Mouse (Mus musculus) B cell, adult 67 days (primary cell): ENCODE measurements around the gene Dgcr8. TPM values are rescaled to one million over a fixed set of nuclear protein-coding genes. Genes with fewer than 3 reads are reported as not detected.

Experiments used
- total RNA-seq, 2 experiments: library from RNA; stranded (reverse); gene quantifications; 4 replicates each; pipeline ENCODE4 v1.2.4; 2023

The Dgcr8 gene
- 10 to 100 TPM; 47.0 to 55.8 TPM for total RNA-seq

GRCm38 (mm10) chr16:18289067-18289588 lies at the start of gene Dgcr8:
Gene Dgcr8 (minus strand): TSS chr16:18289246.

GRCm38 (mm10) chr16:18258221-18258620 lies 30.8 kb downstream of the Dgcr8 start, which contains the start of gene Gm49776:
Gene Gm49776 (minus strand): TSS chr16:18258321.

GRCm38 (mm10) chr16:18248433-18249363 lies 40.3 kb downstream of the Dgcr8 start, which contains the start of the genes Trmt2a and Ranbp1:
Gene Trmt2a (plus strand): TSS chr16:18248679.
Gene Ranbp1 (minus strand): TSS chr16:18248732.

GRCm38 (mm10) chr16:18234671-18235388 lies 54.2 kb downstream of the Dgcr8 start, which contains the start of gene Zdhhc8:
Gene Zdhhc8 (minus strand): TSS chr16:18235136.

GRCm38 (mm10) chr16:18217579-18217978 lies 71.5 kb downstream of the Dgcr8 start, which contains the start of gene Ccdc188:
Gene Ccdc188 (plus strand): TSS chr16:18217879.

Other genes starting within 250 kb of the Dgcr8 start
- 10 to 100 TPM; 16.0 to 19.9 TPM for gene Dgcr6, start 236.4 kb downstream of the Dgcr8 start, total RNA-seq
- gene Prodh, start 199.0 kb downstream of the Dgcr8 start, total RNA-seq, result 10 to 100 TPM in 1 of 2 experiments, 1 to 10 TPM in 1; 8.1 to 13.0 TPM
- gene Rtn4r, start 161.6 kb downstream of the Dgcr8 start, total RNA-seq, result not detected
- gene Ccdc188, start 71.4 kb downstream of the Dgcr8 start, total RNA-seq, result not detected
- 10 to 100 TPM; 21.9 to 29.2 TPM for gene Zdhhc8, start 54.1 kb downstream of the Dgcr8 start, total RNA-seq
- gene Trmt2a, start 40.6 kb downstream of the Dgcr8 start, total RNA-seq, result 100 to 1,000 TPM; 180 to 183 TPM
- 10 to 100 TPM; 98.5 TPM for gene Ranbp1, start 40.5 kb downstream of the Dgcr8 start, total RNA-seq
- gene Gm49776, start 30.9 kb downstream of the Dgcr8 start, total RNA-seq, result not detected
- gene Tango2, start 58.9 kb upstream of the Dgcr8 start, total RNA-seq, result 10 to 100 TPM; 36.4 to 44.9 TPM
- 1 to 10 TPM; 5.3 to 7.1 TPM for gene Arvcf, start 58.9 kb upstream of the Dgcr8 start, total RNA-seq
- gene Txnrd2, start 137.1 kb upstream of the Dgcr8 start, total RNA-seq, result 10 to 100 TPM; 15.9 to 16.8 TPM
- 10 to 100 TPM; 17.4 to 19.5 TPM for gene Comt, start 137.6 kb upstream of the Dgcr8 start, total RNA-seq
- gene Gnb1l, start 209.5 kb upstream of the Dgcr8 start, total RNA-seq, result 1 to 10 TPM; 6.6 to 8.2 TPM
- gene Rtl10, start 209.7 kb upstream of the Dgcr8 start, total RNA-seq, result 10 to 100 TPM in 1 of 2 experiments, 1 to 10 TPM in 1; 9.7 to 10.7 TPM